Mouse (Mus musculus) embryo, embryonic 11.5 days (tissue): ENCODE data around the gene Vkorc1.
"Not testable (repeated sequence)": the region's sequence is repeated elsewhere in the genome, so short reads cannot be mapped to it uniquely, and the experiment has no call there.

Experiments
- DNase-seq: peaks from one replicate; pipeline ENCODE4 v3.0.0-alpha.2; 2012; ENCODE audit warnings: low read depth, low spot score

Vkorc1 gene

GRCm38 (mm10) chr7:127915293-127915692, 19.9 kb upstream of the Vkorc1 start:
- no peak for DNase-seq

- no peak for DNase-seq
These were observed 17.5 kb upstream of the Vkorc1 start for GRCm38 (mm10) chr7:127912938-127913337.

- peak; percentile 84 for DNase-seq
These were observed 16.9 kb upstream of the Vkorc1 start, which contains the start of gene Kat8 for GRCm38 (mm10) chr7:127912190-127912871. Gene Kat8, plus strand, starts transcription at chr7:127912516.

- no peak for DNase-seq
These were observed 13.2 kb upstream of the Vkorc1 start for GRCm38 (mm10) chr7:127908656-127909055.

GRCm38 (mm10) chr7:127907939-127908338, 12.5 kb upstream of the Vkorc1 start:
- no peak for DNase-seq

- peak; percentile 67 for DNase-seq
These were observed 8.8 kb upstream of the Vkorc1 start, which contains the start of gene Bckdk for GRCm38 (mm10) chr7:127903971-127904796. Gene Bckdk, plus strand, starts transcription at chr7:127904082.

GRCm38 (mm10) chr7:127901772-127902171, 6.4 kb upstream of the Vkorc1 start:
- no peak for DNase-seq

GRCm38 (mm10) chr7:127899997-127900396, 4.6 kb upstream of the Vkorc1 start:
- no peak for DNase-seq

GRCm38 (mm10) chr7:127898179-127898956, 3.0 kb upstream of the Vkorc1 start:
- no peak for DNase-seq

GRCm38 (mm10) chr7:127897542-127897941, 2.1 kb upstream of the Vkorc1 start:
- no peak for DNase-seq

- DNase-seq = no peak
These were observed 967 bp upstream of the Vkorc1 start for GRCm38 (mm10) chr7:127896384-127896783.

- not testable (repeated sequence) for DNase-seq
These were observed 474 bp upstream of the Vkorc1 start for GRCm38 (mm10) chr7:127895891-127896290.

- no peak for DNase-seq
These were observed 937 bp downstream of the Vkorc1 start for GRCm38 (mm10) chr7:127894480-127894879.

GRCm38 (mm10) chr7:127890798-127891197, 4.6 kb downstream of the Vkorc1 start, which contains the start of gene Prss53:
Gene Prss53, minus strand, starts transcription at chr7:127890970.
- no peak for DNase-seq

- no peak for DNase-seq
These were observed 6.6 kb downstream of the Vkorc1 start for GRCm38 (mm10) chr7:127888821-127889220.

GRCm38 (mm10) chr7:127887781-127888180, 7.6 kb downstream of the Vkorc1 start:
- DNase-seq = no peak

GRCm38 (mm10) chr7:127887191-127887590, 8.2 kb downstream of the Vkorc1 start:
- DNase-seq = no peak

GRCm38 (mm10) chr7:127886551-127886950, 8.9 kb downstream of the Vkorc1 start:
- DNase-seq = no peak

- DNase-seq = no peak
These were observed 9.5 kb downstream of the Vkorc1 start for GRCm38 (mm10) chr7:127885951-127886350.

GRCm38 (mm10) chr7:127880431-127880830, 15.0 kb downstream of the Vkorc1 start:
- no peak for DNase-seq

GRCm38 (mm10) chr7:127879301-127879700, 16.1 kb downstream of the Vkorc1 start:
- DNase-seq = no peak
